Mouse (Mus musculus) CD4-positive, CD25-positive, alpha-beta regulatory T cell, adult 2 months (primary cell): ENCODE measurements around the gene Med26.

Experiments used
- DNase-seq: peaks from one replicate; pipeline ENCODE4 v3.0.0-alpha.2; 2012; ENCODE audit warnings: low read depth, low spot score

Gene Med26

GRCm38 (mm10) chr8:72491680-72492621, 56.1 kb downstream of the Med26 start, which contains the start of gene Slc35e1:
Gene Slc35e1 (minus strand): TSS chr8:72492614.
- peak; percentile 81 for DNase-seq

GRCm38 (mm10) chr8:72491017-72491416, 57.1 kb downstream of the Med26 start:
- no peak for DNase-seq

- no peak for DNase-seq
Observed at GRCm38 (mm10) chr8:72487014-72487413, 61.1 kb downstream of the Med26 start.

- DNase-seq, result peak; percentile 40
Observed at GRCm38 (mm10) chr8:72485456-72486199, 62.4 kb downstream of the Med26 start.

GRCm38 (mm10) chr8:72474826-72475546, 73.1 kb downstream of the Med26 start, which contains the start of gene Cherp:
Gene Cherp (minus strand): TSS chr8:72475226.
- DNase-seq, result peak; percentile 99

- no peak for DNase-seq
Observed at GRCm38 (mm10) chr8:72470684-72471083, 77.4 kb downstream of the Med26 start.

GRCm38 (mm10) chr8:72469984-72470383, 78.1 kb downstream of the Med26 start:
- no peak for DNase-seq

- DNase-seq, result no peak
Observed at GRCm38 (mm10) chr8:72469243-72469642, 78.8 kb downstream of the Med26 start.

GRCm38 (mm10) chr8:72464211-72464610, 83.9 kb downstream of the Med26 start:
- no peak for DNase-seq

GRCm38 (mm10) chr8:72459881-72460533, 88.1 kb downstream of the Med26 start:
- no peak for DNase-seq

GRCm38 (mm10) chr8:72458457-72458856, 89.6 kb downstream of the Med26 start:
- DNase-seq, result no peak

- no peak for DNase-seq
Observed at GRCm38 (mm10) chr8:72457806-72458205, 90.3 kb downstream of the Med26 start.

GRCm38 (mm10) chr8:72455317-72455716, 92.8 kb downstream of the Med26 start:
- DNase-seq, result no peak

GRCm38 (mm10) chr8:72453904-72454303, 94.2 kb downstream of the Med26 start:
- no peak for DNase-seq

GRCm38 (mm10) chr8:72451516-72451915, 96.6 kb downstream of the Med26 start:
- DNase-seq, result no peak

GRCm38 (mm10) chr8:72445071-72445470, 103.0 kb downstream of the Med26 start:
- no peak for DNase-seq
